Mouse (Mus musculus) forebrain, embryonic 14.5 days (tissue): Measurements from ENCODE around the gene Rab11fip4. TPM values are rescaled to one million over a fixed set of nuclear protein-coding genes. Genes with fewer than 3 reads are reported as not detected.

ENCODE experiments used
- ATAC-seq: fragments of 200-750 bp; cut with Nextera tagmentation; 2 replicates; pipeline ENCODE4 v1.8.0; 2017; ENCODE audit warnings: mild to moderate bottlenecking, moderate library complexity
- DNase-seq: peaks from one replicate; pipeline ENCODE4 v3.0.0-alpha.2; 2015; ENCODE audit warnings: low spot score
- H3K27ac ChIP-seq: fragments of 300-500 bp; sonication (generic); 2 replicates; pipeline ENCODE4 v1.5.1; 2014; ENCODE audit warnings: low read depth, mild to moderate bottlenecking, control low read depth, low read length, moderate library complexity
- H3K27me3 ChIP-seq: fragments of 300-500 bp; sonication (generic); replicated peaks from 2 replicates; pipeline ENCODE4 v1.6.1; 2014; ENCODE audit warnings: low read length, control low read depth, mixed read lengths; ENCODE audit not compliant: control insufficient read depth, insufficient read depth
- H3K36me3 ChIP-seq: fragments of 300-500 bp; sonication (generic); 2 replicates; pipeline ENCODE4 v1.6.1; 2014; ENCODE audit warnings: low read length, control low read depth; ENCODE audit not compliant: control insufficient read depth, insufficient read depth
- H3K4me1 ChIP-seq: fragments of 300-500 bp; sonication (generic); 2 replicates; pipeline ENCODE4 v1.6.1; 2014; ENCODE audit warnings: antibody characterized with exemption, low read length, control low read depth; ENCODE audit not compliant: control insufficient read depth, insufficient read depth
- H3K4me2 ChIP-seq: fragments of 300-500 bp; sonication (generic); 2 replicates; pipeline ENCODE4 v1.6.1; 2014; ENCODE audit warnings: mild to moderate bottlenecking, control low read depth, low read length
- H3K4me3 ChIP-seq: fragments of 300-500 bp; sonication (generic); 2 replicates; pipeline ENCODE4 v1.5.1; 2014; ENCODE audit warnings: low read depth, low read length, control low read depth
- H3K9ac ChIP-seq: fragments of 300-500 bp; sonication (generic); 2 replicates; pipeline ENCODE4 v1.6.1; 2014; ENCODE audit warnings: mild to moderate bottlenecking, low read length, control low read depth, moderate library complexity
- H3K9me3 ChIP-seq: fragments of 300-500 bp; sonication (generic); replicated peaks from 2 replicates; pipeline ENCODE4 v1.6.1; 2016; ENCODE audit warnings: low read length, control low read depth, mixed read lengths; ENCODE audit not compliant: control insufficient read depth
- WGBS: fragments of 180-500 bp; shearing (Covaris S2); extraction: QIAGEN DNeasy Blood & Tissue Kit; methylation state at CpG from one replicate; pipeline ENCODE4 v1.1.7; 2014; 5-methylcytosine and 5-hydroxymethylcytosine counted together
- polyA plus RNA-seq: library from polyadenylated mRNA; unstranded; fragments of >200 nt; fragmentation: Nextera tagmentation; extraction: Ambion mirVana; gene quantifications from 2 replicates; pipeline ENCODE4 v1.2.1, GENCODE M21; 2014

Gene Rab11fip4
- polyA plus RNA-seq, 1 experiment from 2014 or later, result 13.2 TPM

GRCm38 (mm10) chr11:79718829-79719346, 127.9 kb downstream of the Rab11fip4 start:
- Histone ChIP-seq H3K4me3 (no peak overlapping the region), H3K4me1 (peaks cover 14% of the 10 kb centered on the region), H3K27me3 (peaks cover 2% of the 10 kb centered on the region; the same call in 1 of the 2 replicates), H3K9ac (no peak overlapping the region), H3K9me3 (no peaks in the 10 kb centered on the region), H3K27ac (no peak overlapping the region), H3K4me2 (no peak overlapping the region), H3K36me3 (no peaks in the 10 kb centered on the region)
- ATAC-seq (no peak), DNase-seq (no peak)
- WGBS, result 80% methylated on average over 8 of the region's 8 CpGs

DNA sequence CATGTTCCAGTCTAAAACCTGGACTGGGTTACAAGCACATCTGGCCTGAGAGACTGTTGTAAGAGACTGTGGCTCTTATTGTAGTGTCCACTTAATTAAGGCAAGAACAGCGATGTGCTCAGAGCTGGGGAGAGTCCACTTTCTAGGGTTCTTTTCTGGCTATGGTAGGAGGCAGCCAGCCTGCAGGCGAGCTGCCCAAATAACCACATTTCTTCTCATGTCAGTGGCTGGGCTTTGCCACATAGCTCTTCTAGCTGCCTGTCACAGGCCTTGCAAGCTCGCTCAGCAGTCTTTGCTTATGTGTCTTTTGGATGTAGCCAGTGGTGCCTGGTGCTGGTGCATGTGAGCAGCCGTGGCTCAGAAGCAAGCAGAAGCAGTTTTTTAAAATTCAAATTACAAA, 129.7 kb downstream of the Rab11fip4 start:
- peak; percentile 58 for DNase-seq
- 0 out of 2 replicates have a peak, but pooled peaks have one; percentile 20 for ATAC-seq
- H3K4me2 ChIP-seq, result no peak overlapping the region
- no peaks in the 10 kb centered on the region for H3K27me3 ChIP-seq
- H3K4me3 ChIP-seq, result no peak overlapping the region
- H3K36me3 ChIP-seq, result no peaks in the 10 kb centered on the region
- H3K27ac ChIP-seq, result no peak overlapping the region
- H3K4me1 ChIP-seq, result peaks cover 14% of the 10 kb centered on the region
- H3K9me3 ChIP-seq, result no peaks in the 10 kb centered on the region
- 34% methylated on average over 4 of the region's 4 CpGs for WGBS
- H3K9ac ChIP-seq, result no peak overlapping the region

DNA sequence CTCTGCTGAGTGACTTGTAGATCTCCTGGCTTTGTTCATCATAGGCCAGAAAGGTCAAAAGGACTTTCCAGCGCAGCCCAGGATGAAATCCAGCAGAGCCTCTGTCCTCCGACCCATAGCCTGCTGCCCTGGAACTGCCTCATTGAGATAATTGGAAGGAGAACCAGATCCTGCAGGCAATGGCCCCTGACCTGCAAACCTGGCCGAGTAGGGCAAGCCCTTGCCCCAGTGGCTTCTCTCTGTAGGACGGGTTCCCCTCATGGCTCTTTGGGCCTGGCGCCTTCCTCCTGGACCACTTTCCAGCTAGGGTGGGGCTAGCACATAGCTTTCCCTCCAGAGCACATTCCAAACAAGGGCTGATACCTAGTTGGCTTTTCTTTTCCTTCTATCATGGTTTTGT, 131.8 kb downstream of the Rab11fip4 start:
- 92% methylated on average over 5 of the region's 5 CpGs for WGBS
- no peak for DNase-seq
- Histone ChIP-seq H3K27ac (no peak overlapping the region), H3K4me3 (no peak overlapping the region), H3K4me1 (peaks cover 14% of the 10 kb centered on the region), H3K4me2 (no peak overlapping the region), H3K9me3 (no peaks in the 10 kb centered on the region), H3K27me3 (no peaks in the 10 kb centered on the region), H3K9ac (no peak overlapping the region), H3K36me3 (no peaks in the 10 kb centered on the region)
- ATAC-seq, result no peak

- Histone ChIP-seq H3K4me3 (no peak overlapping the region), H3K27me3 (no peaks in the 10 kb centered on the region), H3K4me2 (no peak overlapping the region), H3K9ac (no peak overlapping the region), H3K4me1 (peaks cover 9% of the 10 kb centered on the region), H3K36me3 (no peaks in the 10 kb centered on the region), H3K27ac (no peak overlapping the region), H3K9me3 (no peaks in the 10 kb centered on the region)
- WGBS, result 92% methylated on average over 6 of the region's 6 CpGs
- no peak for ATAC-seq
- no peak for DNase-seq
Measured at GRCm38 (mm10) chr11:79725005-79725404, 134.0 kb downstream of the Rab11fip4 start.

- WGBS, result 46% methylated on average over 13 of the region's 13 CpGs
Measured at GRCm38 (mm10) chr11:79729231-79730047, 138.4 kb downstream of the Rab11fip4 start.

DNA sequence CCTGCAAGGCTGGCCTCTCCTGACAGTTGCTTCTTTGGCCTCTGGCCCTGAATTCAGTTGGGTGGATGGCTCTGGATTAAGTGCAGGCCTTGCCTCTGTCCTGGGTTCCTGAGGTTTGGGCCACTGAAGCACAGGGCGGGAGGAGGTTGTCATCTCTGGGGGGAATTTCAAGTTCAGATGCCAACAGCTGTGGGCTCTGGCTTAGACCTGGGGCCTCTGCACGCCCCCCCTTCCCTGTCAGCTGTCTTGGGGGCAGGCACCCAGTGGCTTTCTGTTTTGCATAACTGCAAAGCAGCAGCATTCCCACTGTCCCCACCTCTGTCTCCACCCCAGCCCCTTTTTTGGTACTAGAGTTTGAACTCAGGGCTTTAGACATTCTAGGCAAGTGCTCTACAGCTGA, 139.4 kb downstream of the Rab11fip4 start:
- Histone ChIP-seq H3K9ac (no peak overlapping the region), H3K4me3 (no peak overlapping the region), H3K4me2 (no peak overlapping the region), H3K36me3 (no peaks in the 10 kb centered on the region), H3K27me3 (no peaks in the 10 kb centered on the region), H3K27ac (0 out of 2 replicates have a peak overlapping the region, but pooled peaks have one; percentile 39), H3K9me3 (no peaks in the 10 kb centered on the region), H3K4me1 (no peaks in the 10 kb centered on the region)
- 60% methylated on average over 2 of the region's 2 CpGs for WGBS
- DNase-seq, result no peak
- no peak for ATAC-seq

More at GRCm38 (mm10) chr11:79729231-79730047, 138.4 kb downstream of the Rab11fip4 start:
- Histone ChIP-seq H3K9ac (no peak overlapping the region), H3K27ac (peak overlapping the region; percentile 36; the same call in 1 of the 2 replicates), H3K4me2 (no peak overlapping the region), H3K36me3 (no peaks in the 10 kb centered on the region), H3K4me3 (no peak overlapping the region), H3K9me3 (no peaks in the 10 kb centered on the region), H3K27me3 (no peaks in the 10 kb centered on the region), H3K4me1 (no peaks in the 10 kb centered on the region)
- DNase-seq (peak; percentile 90), ATAC-seq (peak; percentile 96)

GRCm38 (mm10) chr11:79731476-79731875, 140.5 kb downstream of the Rab11fip4 start:
- H3K4me3 ChIP-seq, result no peak overlapping the region
- H3K27me3 ChIP-seq, result no peaks in the 10 kb centered on the region
- H3K36me3 ChIP-seq, result no peaks in the 10 kb centered on the region
- ATAC-seq, result no peak
- DNase-seq, result no peak
- H3K4me2 ChIP-seq, result no peak overlapping the region
- 0 out of 2 replicates have a peak, but pooled peaks cover 2% of the 10 kb centered on the region for H3K4me1 ChIP-seq
- H3K9ac ChIP-seq, result no peak overlapping the region
- H3K27ac ChIP-seq, result no peak overlapping the region
- H3K9me3 ChIP-seq, result no peaks in the 10 kb centered on the region
- 81% methylated on average over 5 of the region's 5 CpGs for WGBS

DNA sequence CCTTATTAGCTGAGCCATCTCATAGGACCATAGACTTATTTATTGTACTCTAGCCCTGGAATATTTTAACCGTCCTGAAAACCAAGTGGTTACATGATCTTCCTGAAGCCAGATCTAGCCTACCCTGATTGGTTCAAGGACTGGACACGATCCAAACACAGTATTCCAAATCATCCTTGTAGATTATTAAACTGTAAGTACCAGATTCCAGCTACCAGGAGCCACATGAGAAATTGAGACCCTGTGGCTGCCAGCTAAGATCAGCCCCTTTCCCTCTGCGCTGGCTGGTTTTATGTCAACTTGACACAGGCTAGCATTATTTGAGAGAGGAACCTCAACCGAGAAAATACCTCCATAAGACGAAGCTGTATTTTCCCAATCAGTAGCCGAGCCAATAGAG, 142.0 kb downstream of the Rab11fip4 start:
- H3K27me3 ChIP-seq, result no peaks in the 10 kb centered on the region
- H3K36me3 ChIP-seq, result no peaks in the 10 kb centered on the region
- ATAC-seq (no peak), DNase-seq (no peak)
- 93% methylated on average over 6 of the region's 6 CpGs for WGBS
- no peak overlapping the region for H3K4me2 ChIP-seq
- H3K4me1 ChIP-seq, result 0 out of 2 replicates have a peak, but pooled peaks cover 6% of the 10 kb centered on the region
- no peaks in the 10 kb centered on the region for H3K9me3 ChIP-seq
- no peak overlapping the region for H3K27ac ChIP-seq
- H3K4me3 ChIP-seq, result no peak overlapping the region
- no peak overlapping the region for H3K9ac ChIP-seq
